Mouse (Mus musculus) lung, adult 2 months (tissue): ENCODE data around the gene Adh1.

Source experiments
- CTCF ChIP-seq: fragments of 200-500 bp; IDR thresholded peaks from 2 replicates; pipeline ENCODE4 v1.5.1; 2011; ENCODE audit warnings: mild to moderate bottlenecking, low read length, control low read depth; ENCODE audit not compliant: insufficient read depth
- POLR2A ChIP-seq: fragments of 200-500 bp; IDR thresholded peaks from 2 replicates; pipeline ENCODE4 v1.6.1; 2011; ENCODE audit warnings: low read depth, mild to moderate bottlenecking, control low read depth, low read length, borderline replicate concordance; ENCODE audit errors: extremely low read depth

- TF ChIP-seq POLR2A = no peak
- TF ChIP-seq CTCF = no peak
Measured at GRCm38 (mm10) chr3:138242933-138243332, 17.9 kb upstream of the Adh1 start.
